In genomic region chr11:77519043-77519442, GRCm38 (mm10) we compare ENCODE assay signal across 10 mouse cellular contexts. TPM values are rescaled to one million over a fixed set of nuclear protein-coding genes. Genes with fewer than 3 reads are reported as not detected.
DNase-seq lines count a peak whose midpoint lies in the region; ATAC-seq and TF ChIP-seq lines count a peak whose summit lies in the region.
"Had no signal": no experiment of that assay in that cellular context is flagged by ENCODE, and none has a peak within 500 bp of the region (broad histone marks: within the 10 kb centered on the region; RNA-seq: fewer than 3 reads in every experiment).

Gene Gm10392, minus strand, starts transcription at chr11:77519198.

- H3K36me3 ChIP-seq in stomach, embryonic 16.5 days (ENCODE audit: control insufficient read depth, insufficient read depth, low read length) = no peaks in the 10 kb centered on the region
- no peaks in the 10 kb centered on the region for H3K36me3 ChIP-seq in neural tube, embryonic 15.5 days

- TF ChIP-seq POLR2A in lung, adult 2 months (IDR thresholded peaks at IDR 0.05; ENCODE audit: borderline replicate concordance, extremely low read depth, low read depth, low read length) = peak; percentile 41; the same call in 1 of the 2 replicates

- ATAC-seq in common myeloid progenitor, adult 5-6 weeks (replicated peaks; ENCODE audit: low read depth, poor library complexity, severe bottlenecking) = peak; percentile 79
- ATAC-seq in stomach, embryonic 16.5 days (ENCODE audit: insufficient read depth, low FRiP score) = no peak
- no peak for ATAC-seq in neural tube, embryonic 15.5 days (ENCODE audit: low FRiP score)
- ATAC-seq: Patski had no signal

- WGBS in lung, adult 2 months = 36% methylated on average over 5 of the region's 5 CpGs
- 70% methylated on average over 5 of the region's 5 CpGs for WGBS in stomach, embryonic 16.5 days
- 61% methylated on average over 5 of the region's 5 CpGs for WGBS in neural tube, embryonic 15.5 days

- no peaks in the 10 kb centered on the region for H3K9me3 ChIP-seq in stomach, embryonic 16.5 days (replicated peaks; ENCODE audit: control insufficient read depth, low read length)
- H3K9me3 ChIP-seq in neural tube, embryonic 15.5 days (replicated peaks) = no peaks in the 10 kb centered on the region

- peak; percentile 27 for DNase-seq in kidney, adult 11 months
- DNase-seq in kidney, adult 18-20 months = no peak
- DNase-seq in lung, adult 2 months = no peak
- DNase-seq in layer of hippocampus, adult 18-20 months (ENCODE audit: low spot score in 2 of 2) = no peak
- no peak for DNase-seq in right cerebral cortex, postnatal 10 days (ENCODE audit: low spot score in 2 of 2)

- no peak within 1 kb of the TSS for H3K4me3 ChIP-seq in lung, adult 2 months (replicated peaks; ENCODE audit: extremely low read depth, low read depth, low read length)
- no peak within 1 kb of the TSS for H3K4me3 ChIP-seq in stomach, embryonic 16.5 days (replicated peaks; ENCODE audit: low read length)
- H3K4me3 ChIP-seq in neural tube, embryonic 15.5 days (replicated peaks) = no peak within 1 kb of the TSS
- H3K4me3 ChIP-seq: erythroblast, embryonic 14.5 days had no signal

- no peak within 1 kb of the TSS for H3K4me2 ChIP-seq in stomach, embryonic 16.5 days (ENCODE audit: low read depth, low read length)
- no peak within 1 kb of the TSS for H3K4me2 ChIP-seq in neural tube, embryonic 15.5 days

- no peak for TF ChIP-seq CTCF in lung, adult 2 months (IDR thresholded peaks at IDR 0.05; ENCODE audit: insufficient read depth, low read length)

- peak within 1 kb of the TSS; percentile 9; the same call in 1 of the 2 replicates for H3K9ac ChIP-seq in stomach, embryonic 16.5 days (ENCODE audit: low read length)
- H3K9ac ChIP-seq in neural tube, embryonic 15.5 days (replicated peaks) = no peak within 1 kb of the TSS

- peaks cover 12% of the 10 kb centered on the region; the same call in 1 of the 2 replicates for H3K27me3 ChIP-seq in stomach, embryonic 16.5 days (ENCODE audit: control insufficient read depth, insufficient read depth, low read length)
- peaks cover 33% of the 10 kb centered on the region for H3K27me3 ChIP-seq in neural tube, embryonic 15.5 days (replicated peaks)

- no peak within 1 kb of the TSS; the same call in 1 of the 2 replicates for H3K27ac ChIP-seq in stomach, embryonic 16.5 days (ENCODE audit: low read length)
- H3K27ac ChIP-seq in neural tube, embryonic 15.5 days (replicated peaks) = no peak within 1 kb of the TSS

- peaks cover 13% of the 10 kb centered on the region; the same call in 1 of the 2 replicates for H3K4me1 ChIP-seq in lung, adult 2 months (ENCODE audit: control insufficient read depth, insufficient read depth, low read length)
- peaks cover 19% of the 10 kb centered on the region for H3K4me1 ChIP-seq in stomach, embryonic 16.5 days (ENCODE audit: control insufficient read depth, insufficient read depth, low read length)
- H3K4me1 ChIP-seq in neural tube, embryonic 15.5 days = peaks cover 25% of the 10 kb centered on the region

RNA-seq across cellular contexts. Expression of gene Gm10392, which starts in this region (rescaled TPM):
- 0.82 and 0.92 TPM in 2 replicates for total RNA-seq in common myeloid progenitor, adult 5-6 weeks (2017)
- polyA plus RNA-seq in lung, adult 2 months (2012; rRNA removed) = 0.08 TPM in 1 of 2 replicates, not detected in the other
- 0.17 TPM in 1 of 2 replicates, not detected in the other for polyA plus RNA-seq in stomach, embryonic 16.5 days (2015; fragmentation: Nextera tagmentation; extraction: Ambion mirVana)
- not detected for total RNA-seq in layer of hippocampus, adult 18-20 months (2021)
- 0.15 and 0.40 TPM in 2 replicates for polyA plus RNA-seq in neural tube, embryonic 15.5 days (2015; fragmentation: Nextera tagmentation; extraction: Ambion mirVana)
- polyA plus RNA-seq: erythroblast, embryonic 14.5 days; Patski had no signal

Comparison
In these comparisons a context has a peak if more than half of its experiments do, and no peak if none do; other contexts are left out.
1. Peak in ATAC-seq in common myeloid progenitor, adult 5-6 weeks; RNA of the gene not detected or under 1 TPM.